Mouse (Mus musculus) heart, postnatal 0 days (tissue): Measurements from ENCODE around the gene Pank1.

Source experiments
- CTCF ChIP-seq: IDR thresholded peaks from 2 replicates; pipeline ENCODE4 v1.5.1; 2016; ENCODE audit warnings: antibody characterized with exemption, control low read depth, low read depth
- EP300 ChIP-seq: IDR thresholded peaks from 2 replicates; pipeline ENCODE4 v1.6.1; 2016; ENCODE audit warnings: antibody characterized with exemption, low read depth

DNA sequence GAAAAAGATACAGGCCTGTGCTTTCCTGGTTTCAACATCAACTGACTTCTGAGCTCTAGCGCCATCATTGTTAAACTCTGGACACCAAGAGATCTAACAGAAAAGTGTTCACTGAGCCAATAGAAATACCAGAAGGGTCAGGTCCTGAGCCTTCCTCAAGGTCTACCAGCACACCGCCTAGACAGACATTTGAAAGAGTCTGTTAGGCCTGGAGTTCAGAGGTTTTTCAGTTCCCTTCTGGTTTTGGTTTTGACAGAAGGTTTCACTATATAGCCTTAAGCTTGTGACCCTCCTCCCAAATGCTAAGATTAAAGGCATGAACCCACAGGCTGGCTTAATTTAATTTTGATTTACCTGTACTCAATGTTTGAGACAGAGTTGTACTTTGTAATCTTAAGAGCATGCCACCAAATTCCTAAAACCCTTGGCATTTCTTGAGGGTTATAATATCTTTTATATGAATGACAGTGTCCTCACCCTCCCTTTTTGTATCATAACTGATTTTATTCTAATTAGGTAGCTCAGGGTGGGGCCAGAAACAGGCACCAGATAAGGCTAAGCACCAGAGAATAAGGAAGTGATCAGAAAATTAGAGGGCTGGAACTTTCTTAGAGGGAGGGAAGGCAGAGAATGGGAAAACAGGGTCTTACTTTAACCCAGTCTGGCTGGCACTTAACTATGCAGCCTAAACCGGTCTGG, 4.4 kb upstream of the Pank1 start:
- TF ChIP-seq CTCF (no peak), EP300 (no peak)
